Mouse (Mus musculus): ENCODE data around the gene Rab34.

Gene Rab34

GRCm38 (mm10) chr11:78188331-78189233 lies at the start of gene Rab34:
Rab34 (plus strand) TSS chr11:78188430.
- peak; percentile 51 for DNase-seq (ENCODE audit: low read depth)

GRCm38 (mm10) chr11:78140665-78141064 lies 47.6 kb upstream of the Rab34 start:
- no peak for DNase-seq (ENCODE audit: low read depth)

- DNase-seq (ENCODE audit: low read depth) = no peak
Observed at GRCm38 (mm10) chr11:78143520-78143919, 44.7 kb upstream of the Rab34 start.

GRCm38 (mm10) chr11:78146168-78146567 lies 42.1 kb upstream of the Rab34 start:
- DNase-seq (ENCODE audit: low read depth) = no peak

GRCm38 (mm10) chr11:78146707-78147543 lies 41.3 kb upstream of the Rab34 start:
- DNase-seq (ENCODE audit: low read depth) = no peak

GRCm38 (mm10) chr11:78151161-78151560 lies 37.1 kb upstream of the Rab34 start:
- DNase-seq (ENCODE audit: low read depth) = peak; percentile 61

- DNase-seq (ENCODE audit: low read depth) = no peak
Observed at GRCm38 (mm10) chr11:78152299-78153231, 35.7 kb upstream of the Rab34 start.

GRCm38 (mm10) chr11:78153778-78154177 lies 34.5 kb upstream of the Rab34 start:
- DNase-seq (ENCODE audit: low read depth) = no peak

GRCm38 (mm10) chr11:78155674-78156073 lies 32.6 kb upstream of the Rab34 start:
- DNase-seq (ENCODE audit: low read depth) = no peak

GRCm38 (mm10) chr11:78156156-78156699 lies 32.0 kb upstream of the Rab34 start:
- DNase-seq (ENCODE audit: low read depth) = no peak

GRCm38 (mm10) chr11:78159096-78159495 lies 29.1 kb upstream of the Rab34 start:
- peak; percentile 95 for DNase-seq (ENCODE audit: low read depth)

GRCm38 (mm10) chr11:78159557-78159956 lies 28.7 kb upstream of the Rab34 start:
- no peak for DNase-seq (ENCODE audit: low read depth)

- no peak for DNase-seq (ENCODE audit: low read depth)
Observed at GRCm38 (mm10) chr11:78160171-78160570, 28.1 kb upstream of the Rab34 start.

- DNase-seq (ENCODE audit: low read depth) = no peak
Observed at GRCm38 (mm10) chr11:78160675-78161074, 27.6 kb upstream of the Rab34 start.

GRCm38 (mm10) chr11:78161169-78161568 lies 27.1 kb upstream of the Rab34 start:
- DNase-seq (ENCODE audit: low read depth) = no peak

GRCm38 (mm10) chr11:78161968-78162367 lies 26.3 kb upstream of the Rab34 start:
- no peak for DNase-seq (ENCODE audit: low read depth)

- DNase-seq (ENCODE audit: low read depth) = peak; percentile 21
Observed at GRCm38 (mm10) chr11:78162504-78162903, 25.7 kb upstream of the Rab34 start.

GRCm38 (mm10) chr11:78163045-78163444 lies 25.2 kb upstream of the Rab34 start:
- DNase-seq (ENCODE audit: low read depth) = peak; percentile 37

GRCm38 (mm10) chr11:78163681-78164603 lies 24.3 kb upstream of the Rab34 start:
- peak; percentile 76 for DNase-seq (ENCODE audit: low read depth)

GRCm38 (mm10) chr11:78164604-78164923 lies 23.7 kb upstream of the Rab34 start:
- peak; percentile 61 for DNase-seq (ENCODE audit: low read depth)

All from induced T-regulatory cell, adult 2 months (primary cell).